Mouse (Mus musculus) left cerebral cortex, adult 18-20 months (tissue): Measurements from ENCODE around the gene Elk3. TPM values are rescaled to one million over a fixed set of nuclear protein-coding genes. Genes with fewer than 3 reads are reported as not detected.
A peak's percentile ranks its signal among the peaks of the same experiment; 100 is the strongest.

Source experiments
- DNase-seq, 2 experiments: peaks; one replicate each; pipeline ENCODE4 v3.0.0; 2021 to 2022; ENCODE audit warnings: low spot score in 2 of 2, mixed read lengths in 1 of 2
- total RNA-seq, 2 experiments: library from RNA; stranded (reverse); gene quantifications; 2 replicates each; pipeline ENCODE4 v1.2.3; 2021

Elk3 gene
- total RNA-seq, 2 experiments from 2014 or later, result 8.7 to 9.5 TPM

- DNase-seq, result no peak
Observed at GRCm38 (mm10) chr10:93333239-93333638, 22.3 kb upstream of the Elk3 start.

GRCm38 (mm10) chr10:93332261-93332809 is 21.4 kb upstream of the Elk3 start:
- no peak for DNase-seq

- no peak for DNase-seq
Observed at GRCm38 (mm10) chr10:93331543-93331942, 20.6 kb upstream of the Elk3 start.

GRCm38 (mm10) chr10:93328321-93328720 is 17.4 kb upstream of the Elk3 start:
- no peak for DNase-seq

- DNase-seq, result no peak
Observed at GRCm38 (mm10) chr10:93327187-93327586, 16.3 kb upstream of the Elk3 start.

GRCm38 (mm10) chr10:93326741-93327100 is 15.8 kb upstream of the Elk3 start:
- DNase-seq, result no peak

- DNase-seq, result no peak
Observed at GRCm38 (mm10) chr10:93325804-93326740, 15.1 kb upstream of the Elk3 start.

GRCm38 (mm10) chr10:93325369-93325768 is 14.4 kb upstream of the Elk3 start:
- DNase-seq, result no peak

- no peak for DNase-seq
Observed at GRCm38 (mm10) chr10:93324438-93324837, 13.5 kb upstream of the Elk3 start.

- no peak for DNase-seq
Observed at GRCm38 (mm10) chr10:93323659-93324058, 12.7 kb upstream of the Elk3 start.

- no peak for DNase-seq
Observed at GRCm38 (mm10) chr10:93321763-93322162, 10.8 kb upstream of the Elk3 start.

- DNase-seq, result no peak
Observed at GRCm38 (mm10) chr10:93320148-93320547, 9.2 kb upstream of the Elk3 start.

- DNase-seq, result no peak
Observed at GRCm38 (mm10) chr10:93319526-93320063, 8.7 kb upstream of the Elk3 start.

GRCm38 (mm10) chr10:93316909-93317308 is 6.0 kb upstream of the Elk3 start:
- no peak for DNase-seq

- DNase-seq, result no peak
Observed at GRCm38 (mm10) chr10:93311576-93311975, 641 bp upstream of the Elk3 start.

- DNase-seq, result peak in 1 of 2 experiments; percentile 5
Observed at GRCm38 (mm10) chr10:93309934-93310621, 857 bp downstream of the Elk3 start.

GRCm38 (mm10) chr10:93309131-93309933 is 1.6 kb downstream of the Elk3 start:
- DNase-seq, result peak; percentile 21 to 49

GRCm38 (mm10) chr10:93306367-93306766 is 4.6 kb downstream of the Elk3 start:
- no peak for DNase-seq

GRCm38 (mm10) chr10:93305946-93306345 is 5.0 kb downstream of the Elk3 start:
- no peak for DNase-seq

- DNase-seq, result no peak
Observed at GRCm38 (mm10) chr10:93303231-93303630, 7.7 kb downstream of the Elk3 start.

GRCm38 (mm10) chr10:93301831-93302230 is 9.1 kb downstream of the Elk3 start:
- DNase-seq, result no peak
